Mouse (Mus musculus): ENCODE results near the gene Aldh16a1.

- TF ChIP-seq POLR2A (IDR thresholded peaks at IDR 0.05; ENCODE audit: low read depth, low read length) = no peak
- TF ChIP-seq CTCF (conservative IDR thresholded peaks at IDR 0.05; ENCODE audit: insufficient read depth, insufficient read length, low read depth, low read length) = no peak
Observed at GRCm38 (mm10) chr7:45166950-45167401, 12.6 kb upstream of the Aldh16a1 start.

Measured in kidney, adult 2 months (tissue).